ENCODE assay signal across 22 mouse cellular contexts in the genomic region with DNA sequence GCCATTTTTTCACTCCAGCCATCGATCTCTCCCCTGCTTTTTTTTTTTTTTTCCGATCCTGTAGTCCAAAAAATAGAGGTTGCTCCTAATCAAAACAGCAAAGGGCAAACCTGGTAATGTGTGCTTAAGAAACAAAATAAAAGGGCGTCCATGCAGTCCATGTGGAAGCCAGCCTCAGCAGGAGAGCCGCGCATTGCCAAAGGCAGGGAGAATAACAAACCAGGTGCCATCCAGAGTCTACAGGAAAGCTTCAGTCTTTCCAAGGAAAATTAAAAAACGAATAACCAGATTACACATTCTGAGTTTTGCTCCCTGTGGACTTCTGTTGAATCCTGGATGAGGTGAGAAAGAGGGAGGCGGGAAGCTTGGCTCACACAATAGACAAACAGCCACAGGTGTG.
DNase-seq lines count a peak whose midpoint lies in the region; ATAC-seq and TF ChIP-seq lines count a peak whose summit lies in the region.
"Had no signal": no experiment of that assay in that cellular context is flagged by ENCODE, and none has a peak within 500 bp of the region (broad histone marks: within the 10 kb centered on the region; RNA-seq: fewer than 3 reads in every experiment).

No protein-coding gene starts in this region.

- TF ChIP-seq POLR2A in brain, embryonic 14.5 days (IDR thresholded peaks at IDR 0.05; ENCODE audit: borderline replicate concordance, extremely low read depth, insufficient read depth, insufficient read length, poor library complexity, severe bottlenecking), result no peak

- TF ChIP-seq CTCF in brain, embryonic 14.5 days (IDR thresholded peaks at IDR 0.05; ENCODE audit: borderline replicate concordance, extremely low read depth, insufficient read depth, insufficient read length), result no peak

- no peak overlapping the region for H3K27ac ChIP-seq in midbrain, embryonic 14.5 days (replicated peaks; ENCODE audit: low read depth, low read length)
- H3K27ac ChIP-seq in midbrain, embryonic 10.5 days (replicated peaks), result no peak overlapping the region
- H3K27ac ChIP-seq: gastrocnemius, adult 2 months; limb, embryonic 10.5 days; liver, embryonic 12.5 days; neural tube, embryonic 12.5 days; stomach, postnatal 0 days had no signal

- H3K9me3 ChIP-seq in midbrain, embryonic 14.5 days (ENCODE audit: control insufficient read depth, low read length), result no peaks in the 10 kb centered on the region
- H3K9me3 ChIP-seq in midbrain, embryonic 10.5 days (replicated peaks), result no peaks in the 10 kb centered on the region
- H3K9me3 ChIP-seq: limb, embryonic 10.5 days; liver, embryonic 12.5 days; neural tube, embryonic 12.5 days had no signal

- H3K27me3 ChIP-seq in midbrain, embryonic 14.5 days (ENCODE audit: control insufficient read depth, insufficient read depth, low read length), result no peaks in the 10 kb centered on the region
- H3K27me3 ChIP-seq in midbrain, embryonic 10.5 days (ENCODE audit: low read depth, poor library complexity, severe bottlenecking), result no peaks in the 10 kb centered on the region
- H3K27me3 ChIP-seq: liver, embryonic 12.5 days; megakaryocyte, embryonic 14.5 days; neural tube, embryonic 12.5 days had no signal

- no peak overlapping the region for H3K4me3 ChIP-seq in midbrain, embryonic 14.5 days (replicated peaks; ENCODE audit: low read depth, low read length)
- H3K4me3 ChIP-seq in midbrain, embryonic 10.5 days, result no peak overlapping the region
- H3K4me3 ChIP-seq: gastrocnemius, adult 2 months; limb, embryonic 10.5 days; liver, embryonic 12.5 days; megakaryocyte, embryonic 14.5 days; neural tube, embryonic 12.5 days had no signal

- DNase-seq in frontal cortex, postnatal 25 days (ENCODE audit: low spot score in 2 of 2), result no peak
- DNase-seq in midbrain, embryonic 14.5 days, result peak; percentile 7
- DNase-seq in midbrain, embryonic 10.5 days (ENCODE audit: low spot score), result no peak
- DNase-seq in brain, embryonic 14.5 days (ENCODE audit: low read depth), result peak; percentile 25
- peak; percentile 29 for DNase-seq in cerebellum, adult 9-10 months
- DNase-seq in retina, postnatal 1 day, result no peak
- DNase-seq in layer of hippocampus, postnatal 36 days, result no peak
- DNase-seq: adrenal gland, postnatal 25 days; embryo, embryonic 11 days; forebrain, postnatal 0 days; gastrocnemius, adult 2 months; heart, postnatal 10 days; lung, adult 2 months; thymus, postnatal 14 days had no signal

- H3K9ac ChIP-seq in midbrain, embryonic 14.5 days (replicated peaks; ENCODE audit: low read length), result no peak overlapping the region
- H3K9ac ChIP-seq: forebrain, postnatal 0 days; liver, embryonic 12.5 days; neural tube, embryonic 12.5 days had no signal

- 81% methylated on average over 7 of the region's 7 CpGs for whole genome bisulfite sequencing in midbrain, embryonic 14.5 days
- 80% methylated on average over 7 of the region's 7 CpGs for WGBS in midbrain, embryonic 10.5 days

- H3K36me3 ChIP-seq in midbrain, embryonic 14.5 days (ENCODE audit: control insufficient read depth, insufficient read depth, low read length), result no peaks in the 10 kb centered on the region
- no peaks in the 10 kb centered on the region for H3K36me3 ChIP-seq in midbrain, embryonic 10.5 days
- H3K36me3 ChIP-seq: G1E; limb, embryonic 10.5 days; liver, embryonic 12.5 days; neural tube, embryonic 12.5 days had no signal

- no peak overlapping the region for H3K4me2 ChIP-seq in midbrain, embryonic 14.5 days (ENCODE audit: low read length)
- H3K4me2 ChIP-seq: heart, embryonic 11.5 days; liver, embryonic 12.5 days; neural tube, embryonic 12.5 days had no signal

- H3K4me1 ChIP-seq in midbrain, embryonic 14.5 days (ENCODE audit: control insufficient read depth, insufficient read depth, low read length), result no peaks in the 10 kb centered on the region
- H3K4me1 ChIP-seq in midbrain, embryonic 10.5 days, result peaks cover 7% of the 10 kb centered on the region; the same call in 1 of the 2 replicates
- H3K4me1 ChIP-seq: limb, embryonic 10.5 days; liver, embryonic 12.5 days; megakaryocyte, embryonic 14.5 days; neural tube, embryonic 12.5 days had no signal

- ATAC-seq in frontal cortex, adult (ENCODE audit: low TSS enrichment), result peak; percentile 78
- no peak for ATAC-seq in midbrain, embryonic 14.5 days (ENCODE audit: low FRiP score, low TSS enrichment)
- ATAC-seq: liver, embryonic 12.5 days had no signal

Comparison
In these comparisons a context has a peak if more than half of its experiments do, and no peak if none do; other contexts are left out.
1. DNase-seq: peak in midbrain, embryonic 14.5 days (single experiment), brain, embryonic 14.5 days (single experiment) and cerebellum, adult 9-10 months (single experiment); none in frontal cortex, postnatal 25 days (0 of 2), midbrain, embryonic 10.5 days (single experiment), retina, postnatal 1 day (single experiment) and layer of hippocampus, postnatal 36 days (0 of 2).